Mouse (Mus musculus) ES-Bruce4 (cell line): Measurements from ENCODE around the gene Mllt6.

ENCODE experiments used
- CTCF ChIP-seq: IDR thresholded peaks from one replicate; pipeline ENCODE4 v1.8.1; 2011; ENCODE audit warnings: low read depth, low read length
- EP300 ChIP-seq: IDR thresholded peaks from 2 replicates; pipeline ENCODE4 v1.6.1; 2011; ENCODE audit warnings: low read depth, low read length; ENCODE audit not compliant: insufficient read depth
- POLR2A ChIP-seq: IDR thresholded peaks from one replicate; pipeline ENCODE4 v1.8.1; 2011; ENCODE audit warnings: low read length; ENCODE audit not compliant: insufficient read depth

GRCm38 (mm10) chr11:97687061-97687460 is 23.8 kb downstream of the Mllt6 start:
- TF ChIP-seq CTCF, result no peak
- no peak for TF ChIP-seq POLR2A
- TF ChIP-seq EP300, result no peak
